ENCODE assay signal across 8 mouse cellular contexts in the genomic region with DNA sequence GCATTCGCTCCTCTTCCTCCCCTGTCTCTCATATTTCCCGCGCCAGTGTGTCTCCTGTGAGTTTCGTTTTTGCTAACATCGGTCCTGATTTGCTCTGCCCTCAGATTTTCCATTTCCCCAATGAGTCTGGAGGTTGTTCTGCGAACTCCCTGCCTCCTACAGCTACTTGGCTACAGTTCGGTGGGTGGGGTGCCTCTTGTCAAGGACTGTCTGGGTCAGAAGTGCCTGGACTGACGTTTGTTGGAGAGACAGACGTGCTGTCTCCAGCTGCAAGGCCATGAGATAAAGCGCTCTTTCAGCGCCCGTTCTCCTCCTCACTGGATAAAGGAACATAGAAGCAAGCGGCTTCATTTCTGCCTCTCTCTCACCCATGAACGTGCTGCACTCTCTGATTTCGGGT.
DNase-seq lines count a peak whose midpoint lies in the region; ATAC-seq lines count a peak whose summit lies in the region.

No protein-coding gene starts in this region.

- H3K27ac ChIP-seq in embryonic facial prominence, embryonic 14.5 days (replicated peaks; ENCODE audit: low read depth, low read length): peak overlapping the region; percentile 45

- no peaks in the 10 kb centered on the region for H3K9me3 ChIP-seq in embryonic facial prominence, embryonic 14.5 days (ENCODE audit: control insufficient read depth, low read length)

- 0 out of 2 replicates have a peak, but pooled peaks cover 3% of the 10 kb centered on the region for H3K4me1 ChIP-seq in embryonic facial prominence, embryonic 14.5 days (ENCODE audit: control insufficient read depth, insufficient read depth, low read length)

- peak overlapping the region; percentile 43 for H3K9ac ChIP-seq in embryonic facial prominence, embryonic 14.5 days (ENCODE audit: low read depth, low read length)

- 35% methylated on average over 15 of the region's 15 CpGs for WGBS in embryonic facial prominence, embryonic 14.5 days

- no peaks in the 10 kb centered on the region for H3K36me3 ChIP-seq in embryonic facial prominence, embryonic 14.5 days (ENCODE audit: control insufficient read depth, insufficient read depth, low read length)

- peak overlapping the region; percentile 49 for H3K4me2 ChIP-seq in embryonic facial prominence, embryonic 14.5 days (ENCODE audit: low read depth, low read length)

- intact Hi-C loops in heart, postnatal 14 days (cut with DNase I): loop anchor here (2.0 kb wide), 1 partner anchor 87 kb away; no protein-coding TSS in a partner anchor

- H3K4me3 ChIP-seq in embryonic facial prominence, embryonic 14.5 days (ENCODE audit: low read depth, low read length): peak overlapping the region; percentile 22

- ATAC-seq in embryonic facial prominence, embryonic 14.5 days (ENCODE audit: low read depth): no peak

- peak; percentile 47 to 68 for DNase-seq in urinary bladder, adult 18-20 months (ENCODE audit: low spot score in 2 of 2)
- no peak for DNase-seq in urinary bladder, adult 2 months (ENCODE audit: low spot score)
- DNase-seq in embryonic facial prominence, embryonic 14.5 days (ENCODE audit: low spot score): peak; percentile 68
- DNase-seq in heart, postnatal 14 days: peak; percentile 76
- peak; percentile 41 for DNase-seq in layer of hippocampus, adult 9-11 months
- peak; percentile 86 for DNase-seq in lung, postnatal 25 days (ENCODE audit: low spot score)
- DNase-seq in testis, postnatal 14 days (ENCODE audit: low spot score): peak; percentile 88
- no peak for DNase-seq in thymus, postnatal 25 days

- no peaks in the 10 kb centered on the region for H3K27me3 ChIP-seq in embryonic facial prominence, embryonic 14.5 days (replicated peaks; ENCODE audit: control insufficient read depth, insufficient read depth, low read length)

Comparison
In these comparisons a context has a peak if more than half of its experiments do, and no peak if none do; other contexts are left out.
1. DNase-seq: peak in urinary bladder, adult 18-20 months (2 of 2), embryonic facial prominence, embryonic 14.5 days (single experiment), heart, postnatal 14 days (2 of 2), layer of hippocampus, adult 9-11 months (single experiment), lung, postnatal 25 days (single experiment) and testis, postnatal 14 days (single experiment); none in urinary bladder, adult 2 months (single experiment) and thymus, postnatal 25 days (single experiment).